Mouse (Mus musculus) natural killer cell, adult 2 months (primary cell): ENCODE measurements around the gene Pml.

ENCODE experiments used
- DNase-seq, 2 experiments: peaks; one replicate each; pipeline ENCODE4 v3.0.0; 2022; ENCODE audit warnings: low spot score in 2 of 2

Gene Pml

DNA sequence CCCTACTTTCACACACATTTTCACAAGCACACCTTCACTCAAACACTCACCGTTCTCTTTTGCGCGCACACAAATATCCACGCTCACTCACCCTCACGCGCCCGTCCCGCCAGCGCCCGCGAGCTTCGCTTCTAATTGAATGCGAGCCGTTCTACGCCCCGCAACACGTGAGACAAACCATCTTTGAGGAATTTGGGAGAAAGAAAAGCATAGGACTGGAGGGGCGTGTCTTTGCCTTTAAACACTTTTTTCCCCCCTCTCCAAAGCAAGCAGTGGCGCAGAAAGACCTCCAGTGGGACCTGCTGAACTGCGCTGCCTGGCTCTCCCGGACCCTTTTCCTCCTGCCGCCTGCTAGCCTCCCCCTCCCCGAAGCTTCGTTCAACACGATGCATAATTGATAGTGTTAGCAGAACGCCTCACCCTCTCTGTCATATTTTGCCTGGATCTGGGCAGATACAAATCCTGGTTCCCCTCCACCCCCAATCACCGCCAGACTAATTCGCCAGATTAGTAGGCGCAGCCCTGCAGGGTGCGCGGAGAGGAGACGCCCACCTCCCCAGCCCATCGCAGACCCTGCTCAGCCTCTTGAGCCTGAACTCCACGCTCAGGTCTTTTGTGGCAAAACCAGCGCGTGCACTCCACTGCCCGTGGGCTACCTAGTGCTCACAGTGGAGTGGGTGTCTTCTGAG is 47.6 kb downstream of the Pml start:
- no peak for DNase-seq

DNA sequence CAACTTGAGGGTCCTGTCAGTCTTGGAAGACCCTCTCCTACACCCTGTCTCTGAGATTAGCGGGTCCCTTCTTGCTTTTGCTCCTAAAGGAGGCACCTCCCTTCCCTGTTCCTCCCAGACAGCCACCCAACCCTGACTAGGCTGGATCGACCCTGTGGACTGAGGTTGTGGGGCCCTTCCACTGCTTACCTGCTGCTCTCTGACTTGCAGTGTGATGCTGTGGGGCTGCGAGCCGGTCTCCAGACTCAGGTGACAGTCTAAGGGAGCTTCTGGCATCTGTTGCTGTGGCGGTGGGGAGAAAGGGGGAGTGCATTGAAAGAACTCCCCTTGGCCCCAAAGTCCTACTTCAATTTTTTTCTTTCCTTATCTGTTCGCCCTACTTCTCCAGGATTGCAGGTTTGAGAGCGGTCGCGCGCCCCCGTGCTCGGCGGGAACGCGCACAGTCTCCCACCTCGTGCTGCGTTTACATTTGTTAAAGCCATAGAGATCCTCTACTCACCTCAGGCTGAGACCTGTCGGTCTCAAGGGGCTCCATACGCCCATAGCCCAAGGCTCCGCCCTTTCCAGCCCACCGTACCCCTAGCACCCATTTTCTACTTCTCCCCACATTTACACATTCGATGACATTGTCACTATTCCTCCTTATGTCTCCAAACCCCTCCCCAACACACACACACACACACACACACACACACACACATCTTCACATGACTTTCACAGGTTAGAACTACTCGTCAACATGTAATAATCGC is 48.3 kb downstream of the Pml start:
- DNase-seq = no peak

DNA sequence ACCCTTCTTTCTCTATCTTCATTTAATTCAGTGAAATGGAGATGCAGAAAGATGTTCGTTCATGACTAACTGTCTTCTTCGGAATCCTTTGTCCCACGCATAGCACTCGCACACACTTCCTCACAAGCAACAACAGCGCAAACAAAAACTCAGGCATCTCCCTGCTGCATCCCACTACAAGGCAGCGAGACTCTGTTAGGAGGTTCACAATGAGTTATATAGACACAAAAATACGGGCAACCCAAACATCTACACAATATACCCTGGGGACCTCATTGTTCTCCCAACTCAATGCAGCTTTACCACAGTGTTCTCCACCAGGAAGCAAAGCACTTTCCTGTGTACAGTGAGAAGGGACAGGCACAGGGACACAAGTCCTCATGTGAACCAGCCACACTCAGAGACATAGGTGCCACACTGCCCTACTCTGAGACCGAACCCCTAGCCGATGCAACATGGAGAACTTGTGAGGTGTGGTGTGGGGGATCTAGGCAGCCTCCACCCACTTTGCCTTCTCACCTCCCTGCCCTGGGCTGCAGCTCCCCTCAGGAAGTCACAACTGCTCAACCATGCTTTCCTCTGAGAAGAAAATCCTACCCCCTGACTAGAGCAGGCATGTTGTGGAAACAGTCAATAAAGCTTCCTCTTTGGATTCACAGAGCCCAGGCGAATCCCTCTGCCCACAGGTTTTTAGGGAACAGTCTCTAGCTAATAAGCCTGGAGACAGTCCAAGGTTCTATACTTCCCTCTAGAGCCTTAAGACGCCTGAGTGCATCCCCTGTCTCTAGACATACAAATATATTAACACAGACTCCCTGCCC is 49.1 kb downstream of the Pml start:
- DNase-seq = no peak

DNA sequence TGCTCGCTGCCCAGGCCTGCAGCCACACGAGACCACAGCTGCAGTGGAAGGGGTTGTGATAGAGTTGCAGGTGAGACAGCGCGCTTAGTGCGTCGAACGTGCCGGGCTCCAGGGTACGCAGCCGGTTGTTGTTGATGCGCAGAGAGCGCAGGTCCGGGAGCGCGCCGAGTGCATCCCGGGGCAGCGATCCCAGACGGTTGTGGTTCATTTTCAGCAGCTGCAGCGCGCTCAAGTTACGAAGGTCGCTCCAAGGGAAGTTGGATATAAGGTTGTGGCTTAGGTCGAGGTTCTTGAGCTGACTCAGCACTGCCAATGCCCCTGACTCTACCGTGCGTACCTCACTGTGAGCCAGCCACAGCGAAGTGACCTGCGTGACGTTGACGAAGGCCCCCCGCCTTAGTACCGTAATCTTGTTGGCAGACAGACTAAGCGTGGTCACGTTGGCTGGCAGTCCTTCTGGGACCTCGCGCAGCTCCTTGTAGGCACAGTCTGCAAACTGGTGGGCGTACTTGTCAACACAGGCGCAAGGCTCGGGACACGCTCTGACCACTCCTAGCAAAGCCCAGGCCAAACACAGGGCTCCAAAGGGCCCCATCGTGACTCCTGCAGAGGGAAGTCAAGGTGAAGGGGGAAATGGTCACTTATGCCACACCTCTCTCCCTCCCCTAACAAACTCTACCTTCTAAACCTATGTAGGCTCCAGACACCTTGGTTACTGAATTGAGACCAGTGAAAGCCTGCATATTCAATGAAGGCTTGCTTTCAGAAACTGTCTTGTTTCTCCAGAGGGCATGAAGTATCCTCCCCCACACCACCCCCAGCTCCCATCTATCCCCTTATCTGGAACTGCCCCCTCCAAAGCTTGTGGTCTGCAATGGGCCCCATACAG is 50.0 kb downstream of the Pml start:
- DNase-seq = no peak

DNA sequence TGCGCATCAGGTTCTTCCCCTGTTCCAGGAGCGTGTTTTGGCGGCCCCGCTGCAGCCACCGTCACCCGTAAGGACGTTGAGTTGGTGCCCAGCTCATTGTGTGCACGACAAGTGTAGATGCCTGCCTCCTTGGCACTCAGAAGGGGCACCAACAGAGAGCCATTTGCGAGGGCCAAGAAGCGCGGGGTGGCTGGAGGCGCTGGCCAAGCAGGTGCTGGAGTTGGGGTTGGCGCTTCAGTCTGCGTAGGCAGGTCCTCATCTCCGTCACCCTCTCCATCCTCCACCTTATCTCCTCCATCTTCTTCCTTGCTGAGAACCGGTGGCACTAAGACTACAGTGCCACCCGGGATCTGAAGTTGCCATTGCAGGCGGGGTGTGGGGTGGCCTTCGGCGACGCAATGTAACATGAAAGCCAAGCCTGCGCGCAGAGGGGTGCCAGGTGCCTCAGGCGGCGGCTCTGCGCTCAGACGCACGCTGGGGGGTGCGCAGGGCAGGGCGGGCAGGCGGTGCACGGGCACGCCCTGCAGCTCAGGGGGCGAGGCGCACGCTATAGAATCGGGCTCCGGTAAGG is 50.7 kb downstream of the Pml start:
- peak in 1 of 2 experiments; percentile 24 for DNase-seq

DNA sequence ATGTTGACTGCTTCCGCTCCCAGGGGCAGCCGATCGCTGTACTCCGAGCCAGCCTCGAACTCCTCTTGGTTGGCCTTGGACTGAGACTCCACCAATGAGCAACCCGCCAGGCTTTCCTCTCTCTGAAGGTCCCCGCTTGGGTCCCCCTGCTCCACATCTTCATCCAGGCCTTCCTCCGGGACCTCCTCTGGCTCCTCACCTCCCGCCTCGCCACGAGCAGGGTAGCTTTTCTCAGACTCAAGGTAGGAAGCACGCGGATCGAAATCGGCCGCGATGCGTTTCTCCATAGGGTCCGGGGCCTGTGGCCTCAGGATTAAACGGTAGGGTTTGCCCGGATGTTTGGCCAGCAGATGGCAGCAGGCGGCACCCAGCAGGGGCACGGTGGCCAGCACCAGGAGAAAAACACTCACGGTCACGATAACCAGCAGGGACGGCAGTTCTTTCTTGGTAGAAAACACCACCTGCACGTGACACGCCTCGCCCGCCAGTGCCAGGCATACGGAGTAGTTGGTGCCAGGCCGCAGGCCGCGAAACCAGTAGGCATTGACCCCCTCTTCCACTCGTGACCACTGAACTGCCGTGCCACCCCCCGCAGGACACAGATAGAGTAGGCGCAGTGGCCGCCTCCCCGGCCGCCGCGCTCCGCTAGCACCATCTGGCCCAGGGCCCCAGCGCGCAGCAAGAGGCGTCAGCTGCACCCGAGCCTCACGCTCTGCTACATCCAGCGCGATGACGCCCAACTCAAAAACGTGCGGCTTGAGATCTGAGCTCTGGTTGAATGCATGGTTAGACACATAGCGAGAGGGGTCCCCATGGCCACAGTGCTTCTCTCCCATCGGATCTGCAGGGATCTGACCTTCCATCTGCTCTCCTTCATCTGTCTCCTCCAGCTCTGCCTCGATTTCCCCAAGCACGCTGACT is 51.5 kb downstream of the Pml start:
- DNase-seq = peak in 1 of 2 experiments; percentile 57

DNA sequence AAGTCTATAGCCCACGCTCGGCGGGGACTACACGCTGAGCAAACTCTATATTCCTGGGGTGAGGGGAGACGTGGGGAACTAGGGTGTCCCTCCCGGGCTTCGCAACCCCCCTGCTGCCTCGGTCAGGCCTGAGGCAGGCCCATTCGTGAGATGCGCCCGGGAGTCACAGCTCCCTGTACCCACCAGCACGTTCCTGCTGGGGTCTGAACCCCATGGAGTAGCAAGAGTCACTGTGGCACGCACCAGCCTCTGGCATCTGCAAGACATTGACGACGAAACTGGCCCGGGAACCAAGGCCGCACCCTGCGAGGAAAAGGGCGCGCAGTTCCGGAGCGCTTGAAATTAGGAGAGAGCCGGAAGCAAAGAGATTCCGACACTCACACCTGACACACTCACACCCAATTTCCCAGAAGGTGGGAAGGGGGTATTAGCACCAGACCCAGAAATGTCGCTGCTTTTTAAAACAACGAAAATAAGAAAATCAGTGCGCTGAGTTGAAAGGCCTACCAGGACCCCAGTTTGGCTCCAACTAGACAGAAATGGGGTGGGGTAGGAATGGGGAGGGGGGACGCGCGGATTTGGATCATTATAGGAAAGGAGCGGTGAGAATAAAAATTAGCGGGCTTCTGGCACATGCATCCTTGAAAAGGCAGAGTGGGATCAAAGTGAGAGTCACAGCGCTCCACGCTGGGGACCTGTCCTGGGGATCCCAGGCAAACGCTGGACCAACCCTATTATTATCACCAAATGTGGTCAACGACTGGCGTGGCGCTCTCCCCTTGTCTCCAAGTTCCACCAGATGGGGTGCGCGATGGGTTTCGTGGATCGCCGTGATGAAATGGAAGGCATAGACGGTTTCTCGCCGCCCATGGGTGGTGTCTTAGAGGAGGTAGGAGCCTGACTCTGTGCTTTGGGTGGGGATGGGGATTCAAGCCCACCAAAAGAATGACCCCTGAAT is 52.7 kb downstream of the Pml start:
- no peak for DNase-seq

DNA sequence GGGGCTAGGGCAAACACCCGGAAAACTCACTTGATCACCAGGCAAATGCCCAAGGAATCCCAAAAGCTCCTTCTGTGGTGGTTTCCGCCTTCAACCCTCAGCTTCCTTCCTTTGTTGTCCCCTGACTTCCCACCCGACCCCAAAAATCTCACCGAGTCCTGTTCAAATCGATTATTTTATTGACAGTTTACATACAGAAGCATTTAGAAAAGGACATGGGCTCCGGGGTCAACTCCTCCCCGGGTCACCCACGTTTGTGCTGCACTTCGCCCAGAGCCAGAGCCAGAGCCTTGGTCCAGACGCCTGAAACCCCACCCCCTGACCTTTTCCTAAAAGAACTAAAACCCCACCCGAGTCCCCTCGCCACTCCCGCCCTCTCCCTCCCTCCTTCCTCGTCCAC is 53.4 kb downstream of the Pml start:
- no peak for DNase-seq

DNA sequence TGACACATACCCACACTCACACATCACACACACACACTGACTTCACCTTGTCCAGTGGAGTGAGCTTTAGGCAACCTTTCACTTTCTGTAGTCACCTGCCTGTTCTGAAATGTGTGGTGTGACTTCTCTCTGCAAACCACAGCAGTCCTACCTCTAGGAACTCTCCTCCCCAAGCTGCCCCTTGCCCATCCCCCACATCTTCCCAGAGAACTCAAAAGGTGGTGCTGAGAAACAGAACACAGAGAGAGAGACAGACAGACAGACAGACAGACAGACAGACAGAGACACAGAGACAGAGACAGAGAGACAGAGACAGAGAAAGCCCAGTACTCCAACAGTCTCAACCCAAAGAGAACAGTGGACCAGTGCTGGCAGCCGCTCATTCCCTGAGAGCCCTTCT is 53.9 kb downstream of the Pml start:
- DNase-seq = no peak

DNA sequence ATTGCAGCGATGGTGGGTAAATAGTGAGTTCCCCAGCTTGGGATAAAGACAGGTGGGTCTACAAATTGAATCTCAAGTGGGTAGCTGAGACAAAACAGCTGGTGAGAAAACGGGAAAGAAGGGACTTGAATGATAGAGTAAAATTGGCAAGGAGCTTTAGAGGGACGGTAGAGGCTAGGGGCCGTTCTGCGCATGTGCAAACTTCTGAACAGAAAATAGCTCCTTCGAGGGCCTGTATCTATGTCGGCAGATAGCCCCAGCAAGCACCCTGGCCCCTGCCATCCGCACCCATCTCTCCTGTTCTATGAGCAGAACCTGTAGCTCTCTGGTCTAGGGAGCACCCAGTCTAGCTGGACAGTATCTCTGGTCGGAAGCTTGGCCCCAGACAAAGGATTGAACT is 55.4 kb downstream of the Pml start:
- no peak for DNase-seq

DNA sequence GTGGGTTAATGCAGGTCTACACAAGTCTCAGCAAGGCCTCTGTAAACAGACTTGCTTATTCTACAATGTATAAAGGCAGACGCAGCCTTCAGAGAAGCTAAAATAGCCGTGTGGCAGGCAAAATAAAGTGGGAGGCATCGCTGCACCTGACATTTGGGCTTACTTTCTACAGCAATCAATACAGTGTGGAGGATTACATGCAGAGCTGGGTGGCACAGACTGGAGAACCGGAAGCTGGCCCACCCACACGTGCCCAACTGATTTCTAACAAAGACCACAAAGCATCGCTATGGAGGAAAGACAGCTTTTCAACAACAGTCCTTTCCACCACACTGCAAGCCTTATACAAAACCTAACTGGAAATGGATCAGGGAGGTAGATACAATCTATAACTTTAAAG is 65.1 kb downstream of the Pml start:
- no peak for DNase-seq

DNA sequence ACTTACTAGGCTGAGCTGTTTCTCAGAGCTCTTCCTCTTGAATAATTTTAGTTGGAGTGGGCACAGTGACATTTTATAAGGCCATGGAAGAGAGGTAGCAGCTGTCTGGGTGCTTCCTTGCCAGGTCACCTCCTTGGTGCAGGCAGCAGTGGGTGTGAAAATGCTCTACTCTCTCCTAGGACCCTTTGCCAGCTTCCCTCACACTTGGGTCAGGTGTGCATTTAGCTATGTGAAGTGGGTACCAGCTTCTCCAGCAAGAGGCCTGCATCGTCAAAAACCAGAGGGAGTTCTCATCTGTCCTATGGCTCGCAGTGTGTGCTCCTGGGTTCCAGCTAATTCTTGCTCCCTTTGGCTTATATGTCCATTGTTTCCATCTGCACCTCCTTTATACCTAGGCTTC is 70.2 kb downstream of the Pml start:
- DNase-seq = no peak

DNA sequence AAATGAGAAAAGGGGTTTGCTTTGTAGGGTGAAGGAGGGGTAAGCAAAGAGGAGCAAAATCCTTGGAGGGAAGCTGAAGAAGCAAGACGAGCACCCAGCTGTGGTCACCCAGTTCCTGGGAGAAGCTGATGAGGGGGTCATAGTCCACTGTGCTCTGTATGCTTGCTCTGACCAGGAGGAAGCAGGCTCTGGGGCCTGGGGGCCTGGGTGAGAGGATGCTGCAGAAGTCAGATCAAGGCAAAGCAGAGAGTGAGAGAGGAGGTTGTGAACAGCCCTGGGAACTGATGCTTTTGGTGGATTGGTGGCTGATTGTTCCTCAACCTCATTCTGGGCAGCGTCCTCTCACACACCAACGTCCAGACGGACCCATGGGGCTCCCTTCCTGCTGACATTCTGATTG is 72.4 kb downstream of the Pml start:
- no peak for DNase-seq

DNA sequence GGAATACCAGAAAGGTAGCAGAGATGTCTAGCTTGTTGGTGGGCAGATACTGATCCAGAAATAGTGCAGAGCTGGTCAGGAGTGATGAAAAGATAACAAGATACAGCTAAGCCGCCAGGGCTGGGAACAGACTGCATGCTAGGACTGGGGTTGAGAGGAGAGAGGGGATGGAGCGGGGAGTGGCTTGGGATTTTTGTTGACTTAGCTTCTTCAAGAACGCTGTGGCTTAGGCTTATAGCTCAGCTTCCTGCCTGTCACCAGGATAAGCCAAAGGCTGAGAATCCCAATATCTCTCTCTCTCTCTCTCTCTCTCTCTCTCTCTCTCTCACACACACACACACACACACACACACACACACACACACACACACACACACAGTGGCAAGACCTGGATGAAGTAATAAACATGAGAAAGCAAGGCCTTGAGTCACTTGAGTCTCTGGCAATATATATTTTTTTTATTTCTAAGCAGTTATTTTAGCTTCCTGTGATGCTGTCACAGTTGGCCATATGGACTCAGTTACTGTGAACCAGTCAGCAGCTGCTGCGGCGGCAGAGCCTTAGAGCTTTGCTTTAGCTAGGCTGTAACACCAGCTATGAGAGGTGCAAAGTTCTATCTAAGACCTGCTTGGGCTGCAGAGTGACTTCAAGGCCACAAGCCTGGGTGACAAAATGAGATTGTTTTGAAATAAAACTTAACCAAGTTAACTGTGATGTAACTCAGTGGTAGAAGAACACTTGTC is 73.7 kb downstream of the Pml start:
- DNase-seq = no peak

DNA sequence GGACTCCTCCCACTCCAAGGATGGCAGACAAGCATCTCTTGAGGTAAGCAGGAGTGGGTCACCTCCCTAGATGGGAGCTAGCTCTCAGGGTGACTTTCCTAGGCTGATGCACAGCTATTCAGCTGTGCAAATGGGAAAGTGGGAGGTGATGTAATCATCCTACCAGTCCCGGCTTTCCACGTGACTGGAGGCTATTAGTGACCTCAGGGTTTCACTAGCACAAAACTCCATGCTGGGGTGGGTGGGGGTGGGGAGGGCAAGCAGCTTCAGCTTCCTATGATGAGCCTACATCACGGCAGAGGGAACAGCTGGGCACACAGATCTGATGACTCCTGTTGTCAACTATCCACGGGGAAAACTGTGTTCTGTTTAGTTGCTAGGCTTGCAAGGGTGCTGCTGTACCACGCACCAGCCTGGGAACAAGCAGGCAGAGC is 74.8 kb downstream of the Pml start:
- DNase-seq = no peak

DNA sequence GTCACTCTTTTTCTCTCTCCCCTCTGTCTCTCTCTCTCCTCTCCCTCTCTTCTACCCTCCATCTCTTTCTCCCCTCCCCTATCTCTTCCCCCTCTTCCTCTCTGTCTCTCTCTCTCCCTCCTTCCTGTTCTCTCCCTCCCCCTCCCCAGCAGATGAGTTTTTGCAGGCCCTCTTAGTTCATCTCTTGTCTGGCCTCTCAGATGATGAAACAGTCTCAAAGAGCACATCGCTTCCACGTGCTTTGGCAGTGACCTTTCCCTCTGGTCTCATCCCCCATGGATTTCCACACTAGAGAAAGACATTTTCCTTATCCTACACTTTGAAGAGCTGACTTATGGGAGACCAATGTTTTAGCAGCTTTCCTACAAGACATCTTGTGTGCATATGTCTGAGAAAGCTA is 76.7 kb downstream of the Pml start:
- DNase-seq = no peak

DNA sequence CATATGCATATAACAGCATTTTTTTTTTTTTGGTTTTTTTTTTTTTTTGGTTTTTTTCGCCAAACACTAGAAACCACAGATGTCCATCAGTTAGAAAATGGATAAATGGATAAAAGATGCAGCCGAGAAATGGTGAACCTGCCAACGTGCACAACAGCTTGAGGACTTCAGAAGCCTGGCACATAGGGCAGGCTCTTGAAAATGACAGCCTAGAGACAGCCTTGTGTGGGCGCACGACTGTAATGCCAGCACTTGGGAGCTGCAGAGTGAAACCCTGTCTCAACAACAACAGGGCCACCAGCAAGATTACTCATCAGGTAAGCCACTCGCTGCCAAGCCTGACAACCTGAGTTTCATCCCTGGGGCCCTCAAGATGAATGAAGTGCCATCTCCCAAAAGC is 80.2 kb downstream of the Pml start:
- DNase-seq = no peak

DNA sequence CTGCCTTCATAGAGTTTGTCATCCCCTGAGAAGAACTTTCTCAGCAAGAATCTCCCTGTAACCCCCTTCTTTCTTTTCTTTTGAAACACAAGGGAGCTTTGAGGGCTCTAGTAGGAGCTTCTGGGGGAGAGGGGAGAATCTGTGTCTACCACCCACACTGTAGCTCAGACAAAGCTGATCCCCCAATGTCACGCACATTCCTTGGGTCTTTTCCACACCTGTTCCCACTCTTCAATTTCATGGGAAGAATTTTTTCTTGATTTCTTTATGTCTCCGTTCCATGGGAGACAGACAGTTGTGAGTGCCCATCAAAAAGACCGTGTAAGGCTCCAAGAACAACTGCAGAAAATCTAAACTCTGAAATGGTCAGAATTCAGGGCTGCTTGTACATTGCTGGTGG is 80.7 kb downstream of the Pml start:
- DNase-seq = no peak
